Mouse (Mus musculus) liver, embryonic 11.5 days (tissue): ENCODE measurements at regions not wholly inside any gene's neighbourhood (a gene's known extent, or its start where the extent isn't known, plus 50 kb on each side); places are given as distances from the start of the nearest gene placed in this dataset.

ENCODE experiments used
- ATAC-seq: fragments of 200-750 bp; cut with Nextera tagmentation; replicated peaks from 2 replicates; pipeline ENCODE4 v1.8.0; 2017; ENCODE audit warnings: moderate number of reproducible peaks, mild to moderate bottlenecking, moderate TSS enrichment, moderate library complexity; ENCODE audit not compliant: low FRiP score
- DNase-seq: peaks from one replicate; pipeline ENCODE4 v3.0.0-alpha.2; 2017; ENCODE audit warnings: low spot score
- H3K27ac ChIP-seq: fragments of 300-500 bp; sonication (generic); 2 replicates; pipeline ENCODE4 v1.5.1; 2014; ENCODE audit warnings: mild to moderate bottlenecking, low read depth, low read length, control low read depth
- H3K27me3 ChIP-seq: fragments of 300-500 bp; sonication (generic); replicated peaks from 2 replicates; pipeline ENCODE4 v1.6.1; 2014; ENCODE audit warnings: low read length, mixed read lengths; ENCODE audit not compliant: control insufficient read depth, insufficient read depth
- H3K36me3 ChIP-seq: fragments of 300-500 bp; sonication (generic); 2 replicates; pipeline ENCODE4 v1.6.1; 2014; ENCODE audit warnings: mild to moderate bottlenecking, low read length, moderate library complexity, mixed read lengths; ENCODE audit not compliant: control insufficient read depth, insufficient read depth
- H3K4me1 ChIP-seq: fragments of 300-500 bp; sonication (generic); replicated peaks from 2 replicates; pipeline ENCODE4 v1.6.1; 2014; ENCODE audit warnings: low read length, mixed read lengths; ENCODE audit not compliant: control insufficient read depth, insufficient read depth
- H3K4me2 ChIP-seq: fragments of 300-500 bp; sonication (generic); 2 replicates; pipeline ENCODE4 v1.6.1; 2014; ENCODE audit warnings: mild to moderate bottlenecking, control low read depth, moderate library complexity
- H3K4me3 ChIP-seq: fragments of 300-500 bp; sonication (generic); 2 replicates; pipeline ENCODE4 v1.5.1; 2014; ENCODE audit warnings: low read depth, low read length, control low read depth
- H3K9ac ChIP-seq: fragments of 300-500 bp; sonication (generic); 2 replicates; pipeline ENCODE4 v1.6.1; 2014; ENCODE audit warnings: low read depth, low read length, control low read depth
- H3K9me3 ChIP-seq: fragments of 300-500 bp; sonication (generic); 2 replicates; pipeline ENCODE4 v1.6.1; 2016; ENCODE audit warnings: low read length, inconsistent platforms, mixed read lengths; ENCODE audit not compliant: control insufficient read depth
- WGBS: fragments of 180-500 bp; shearing (Covaris S2); extraction: QIAGEN DNeasy Blood & Tissue Kit; methylation state at CpG from one replicate; pipeline ENCODE4 v1.1.7; 2014; 5-methylcytosine and 5-hydroxymethylcytosine counted together

- H3K9me3 ChIP-seq = no peaks in the 10 kb centered on the region
- H3K4me2 ChIP-seq = no peak overlapping the region
- no peak for ATAC-seq
- 70% methylated on average over 3 of the region's 3 CpGs for WGBS
- DNase-seq = no peak
- H3K4me3 ChIP-seq = no peak overlapping the region
- H3K36me3 ChIP-seq = no peaks in the 10 kb centered on the region
- H3K27ac ChIP-seq = no peak overlapping the region
- H3K4me1 ChIP-seq = peaks cover 9% of the 10 kb centered on the region
- H3K9ac ChIP-seq = no peak overlapping the region
- no peaks in the 10 kb centered on the region for H3K27me3 ChIP-seq
Measured at GRCm38 (mm10) chr12:77079481-77079880, 117.5 kb upstream of the Max start.

- H3K36me3 ChIP-seq = no peaks in the 10 kb centered on the region
- peaks cover 4% of the 10 kb centered on the region for H3K4me1 ChIP-seq
- H3K27ac ChIP-seq = no peak overlapping the region
- H3K9me3 ChIP-seq = no peaks in the 10 kb centered on the region
- no peak overlapping the region for H3K4me3 ChIP-seq
- H3K4me2 ChIP-seq = no peak overlapping the region
- H3K27me3 ChIP-seq = no peaks in the 10 kb centered on the region
- WGBS = 81% methylated on average over 5 of the region's 5 CpGs
- no peak for ATAC-seq
- DNase-seq = no peak
- H3K9ac ChIP-seq = no peak overlapping the region
Measured at GRCm38 (mm10) chr12:77076678-77077077, 114.7 kb upstream of the Max start.

GRCm38 (mm10) chr12:77074602-77075001 lies 112.6 kb upstream of the Max start:
- H3K9me3 ChIP-seq = no peaks in the 10 kb centered on the region
- ATAC-seq (no peak), DNase-seq (no peak)
- H3K27me3 ChIP-seq = no peaks in the 10 kb centered on the region
- H3K27ac ChIP-seq = no peak overlapping the region
- H3K4me1 ChIP-seq = no peaks in the 10 kb centered on the region
- WGBS = 48% methylated on average over 2 of the region's 2 CpGs
- H3K4me2 ChIP-seq = no peak overlapping the region
- H3K4me3 ChIP-seq = no peak overlapping the region
- no peak overlapping the region for H3K9ac ChIP-seq
- no peaks in the 10 kb centered on the region for H3K36me3 ChIP-seq

GRCm38 (mm10) chr12:77071700-77072099 lies 109.7 kb upstream of the Max start:
- Histone ChIP-seq H3K27ac (no peak overlapping the region), H3K4me1 (peaks cover 4% of the 10 kb centered on the region; the same call in 1 of the 2 replicates), H3K27me3 (no peaks in the 10 kb centered on the region), H3K9me3 (no peaks in the 10 kb centered on the region), H3K4me3 (no peak overlapping the region), H3K36me3 (no peaks in the 10 kb centered on the region), H3K9ac (no peak overlapping the region), H3K4me2 (no peak overlapping the region)
- WGBS = 37% methylated on average over 1 of the region's 1 CpGs
- DNase-seq (no peak), ATAC-seq (peak; percentile 66)

- Histone ChIP-seq H3K4me3 (no peak overlapping the region), H3K9ac (no peak overlapping the region), H3K36me3 (no peaks in the 10 kb centered on the region), H3K9me3 (no peaks in the 10 kb centered on the region), H3K4me2 (no peak overlapping the region), H3K27me3 (no peaks in the 10 kb centered on the region), H3K27ac (no peak overlapping the region), H3K4me1 (peaks cover 4% of the 10 kb centered on the region; the same call in 1 of the 2 replicates)
- 70% methylated on average over 5 of the region's 5 CpGs for WGBS
- DNase-seq = no peak
- ATAC-seq = no peak
Measured at GRCm38 (mm10) chr12:77067938-77068337, 105.9 kb upstream of the Max start.

GRCm38 (mm10) chr12:77067115-77067514 lies 105.1 kb upstream of the Max start:
- WGBS = 40% methylated on average over 5 of the region's 5 CpGs
- ATAC-seq = 0 out of 2 replicates have a peak, but pooled peaks have one; percentile 37
- no peaks in the 10 kb centered on the region for H3K27me3 ChIP-seq

GRCm38 (mm10) chr12:77065645-77066512 lies 103.9 kb upstream of the Max start:
- DNase-seq = no peak
- Histone ChIP-seq H3K9ac (no peak overlapping the region), H3K4me3 (no peak overlapping the region), H3K9me3 (no peaks in the 10 kb centered on the region), H3K27ac (no peak overlapping the region), H3K4me2 (no peak overlapping the region; the same call in 1 of the 2 replicates), H3K36me3 (no peaks in the 10 kb centered on the region), H3K4me1 (peaks cover 10% of the 10 kb centered on the region), H3K27me3 (no peaks in the 10 kb centered on the region)
- ATAC-seq = no peak
- 48% methylated on average over 6 of the region's 6 CpGs for WGBS

More at GRCm38 (mm10) chr12:77067115-77067514, 105.1 kb upstream of the Max start:
- H3K4me3 ChIP-seq = no peak overlapping the region
- H3K36me3 ChIP-seq = no peaks in the 10 kb centered on the region
- H3K9me3 ChIP-seq = no peaks in the 10 kb centered on the region
- peaks cover 4% of the 10 kb centered on the region; the same call in 1 of the 2 replicates for H3K4me1 ChIP-seq
- no peak overlapping the region for H3K9ac ChIP-seq
- DNase-seq = no peak
- no peak overlapping the region for H3K27ac ChIP-seq
- H3K4me2 ChIP-seq = no peak overlapping the region

GRCm38 (mm10) chr12:77064048-77064447 lies 102.0 kb upstream of the Max start:
- WGBS = 50% methylated on average over 4 of the region's 4 CpGs
- Histone ChIP-seq H3K27ac (no peak overlapping the region), H3K4me3 (no peak overlapping the region), H3K9ac (no peak overlapping the region), H3K27me3 (no peaks in the 10 kb centered on the region), H3K9me3 (no peaks in the 10 kb centered on the region), H3K4me2 (no peak overlapping the region), H3K4me1 (peaks cover 26% of the 10 kb centered on the region), H3K36me3 (no peaks in the 10 kb centered on the region)
- DNase-seq (no peak), ATAC-seq (no peak)

GRCm38 (mm10) chr12:77061562-77061847 lies 99.5 kb upstream of the Max start:
- no peaks in the 10 kb centered on the region for H3K36me3 ChIP-seq
- DNase-seq (no peak), ATAC-seq (no peak)
- H3K4me1 ChIP-seq = peaks cover 42% of the 10 kb centered on the region
- no peak overlapping the region for H3K27ac ChIP-seq
- no peaks in the 10 kb centered on the region for H3K27me3 ChIP-seq
- WGBS = 83% methylated on average over 5 of the region's 5 CpGs
- no peak overlapping the region for H3K4me2 ChIP-seq
- H3K9ac ChIP-seq = no peak overlapping the region
- no peaks in the 10 kb centered on the region for H3K9me3 ChIP-seq
- no peak overlapping the region for H3K4me3 ChIP-seq
